Mouse (Mus musculus) left cerebral cortex, adult 8-10 months (tissue): ENCODE data around the gene Spata22. TPM values are rescaled to one million over a fixed set of nuclear protein-coding genes. Genes with fewer than 3 reads are reported as not detected.
"Not testable (repeated sequence)": the region's sequence is repeated elsewhere in the genome, so short reads cannot be mapped to it uniquely, and the experiment has no call there.

Source experiments
- DNase-seq, 2 experiments: peaks; one replicate each; pipeline ENCODE4 v3.0.0; 2022; ENCODE audit warnings: low spot score in 2 of 2
- total RNA-seq, 4 experiments: library from RNA; stranded (reverse); gene quantifications; 2 replicates each; pipeline ENCODE4 v1.2.4; 2022

Gene Spata22
- not detected for total RNA-seq

DNA sequence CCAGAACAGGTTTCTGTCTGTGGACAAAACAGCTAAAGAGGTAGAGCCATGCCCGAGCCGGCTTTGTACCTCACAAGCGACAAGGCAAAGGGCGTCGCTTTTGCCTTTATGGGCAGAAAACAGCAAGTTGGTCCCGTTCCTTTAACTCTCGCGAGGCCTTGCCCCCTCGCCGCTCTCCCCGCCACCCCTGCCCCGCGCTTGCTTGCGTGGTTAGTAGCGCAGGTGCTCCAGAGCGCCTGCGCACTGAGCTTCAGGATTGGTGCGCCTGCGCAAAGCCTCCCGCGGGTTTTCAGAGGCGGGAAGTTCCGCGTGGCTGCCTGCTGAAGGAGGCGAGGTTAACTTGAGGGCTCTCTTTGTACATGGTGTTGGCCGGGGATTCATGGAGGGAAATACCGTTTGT is at the start of gene Spata22, which contains the start of the genes Aspa and Gm49340:
Gene Spata22 (plus strand): TSS at position 300 of the 400 bp plus-strand sequence.
Gene Aspa (minus strand): TSS at position 155 of the 400 bp plus-strand sequence.
Gene Gm49340 (plus strand): TSS at position 300 of the 400 bp plus-strand sequence.
- no peak for DNase-seq

DNA sequence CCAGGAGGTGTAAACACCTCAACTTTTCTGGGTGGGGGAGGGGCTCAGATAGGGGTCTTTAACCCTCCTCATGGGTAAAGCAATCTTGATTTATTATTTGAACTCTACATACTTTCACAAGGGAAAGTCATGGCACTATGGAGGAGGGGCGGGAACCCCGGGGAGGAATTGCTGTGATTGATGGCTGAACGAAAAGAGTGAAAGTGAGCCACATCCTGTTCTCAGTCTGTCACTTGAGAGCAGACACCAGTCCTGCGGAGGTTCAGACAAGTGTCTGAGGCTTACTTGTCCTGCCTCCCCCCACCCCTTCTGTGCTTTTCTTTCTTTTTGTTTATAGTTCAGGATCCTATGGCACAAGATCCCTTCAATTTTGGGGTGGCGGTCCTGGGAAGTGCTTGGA is 48.8 kb upstream of the Spata22 start:
- DNase-seq = no peak

DNA sequence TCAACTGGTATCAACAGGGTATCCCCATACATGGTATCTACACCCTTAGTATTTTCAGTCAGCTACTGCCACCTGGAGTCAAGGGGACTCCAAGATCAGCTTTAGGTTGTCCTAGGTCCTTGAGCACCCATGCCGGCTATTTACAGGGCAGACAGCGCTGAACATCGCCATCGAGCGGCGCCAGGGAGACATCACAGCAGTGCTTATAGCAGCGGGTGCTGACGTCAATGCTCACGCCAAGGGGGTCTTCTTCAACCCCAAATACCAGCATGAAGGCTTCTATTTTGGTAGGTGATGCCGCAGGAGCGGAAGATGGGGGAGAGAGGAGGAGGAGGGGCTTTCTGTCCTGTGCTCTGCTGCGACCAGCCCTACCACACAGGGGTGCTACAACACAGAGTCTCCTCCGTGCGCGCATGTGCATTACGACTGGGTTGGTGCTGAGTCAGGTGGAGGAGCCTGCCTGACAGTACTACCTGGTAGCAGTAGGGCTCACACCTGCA is 48.0 kb upstream of the Spata22 start:
- peak; percentile 65 to 81 for DNase-seq

- peak in 1 of 2 experiments; percentile 39 for DNase-seq
These were observed 46.2 kb upstream of the Spata22 start for GRCm38 (mm10) chr11:73283369-73283768.

- DNase-seq = no peak
These were observed 45.6 kb upstream of the Spata22 start for GRCm38 (mm10) chr11:73283926-73284325.

DNA sequence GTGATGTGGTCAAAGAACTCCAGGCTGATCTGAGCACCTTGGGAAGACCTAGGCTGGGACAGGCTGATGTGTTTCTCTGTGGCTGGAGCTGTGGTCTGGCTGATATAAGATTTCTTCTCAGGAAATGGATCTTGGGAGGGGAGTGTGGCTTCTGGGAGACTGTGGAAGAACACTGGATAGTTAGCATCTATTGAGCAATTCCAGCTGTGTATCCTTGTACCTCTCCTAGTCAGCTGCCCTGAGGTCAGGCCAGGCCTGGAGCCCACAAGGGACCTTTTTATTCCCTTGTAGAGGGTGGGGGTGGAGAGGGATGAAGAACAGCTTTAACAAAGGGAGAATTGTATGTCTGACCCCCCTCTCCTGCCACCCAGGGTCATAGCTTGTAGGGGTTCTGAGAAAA is 45.2 kb upstream of the Spata22 start:
- DNase-seq = peak in 1 of 2 experiments; percentile 36

DNA sequence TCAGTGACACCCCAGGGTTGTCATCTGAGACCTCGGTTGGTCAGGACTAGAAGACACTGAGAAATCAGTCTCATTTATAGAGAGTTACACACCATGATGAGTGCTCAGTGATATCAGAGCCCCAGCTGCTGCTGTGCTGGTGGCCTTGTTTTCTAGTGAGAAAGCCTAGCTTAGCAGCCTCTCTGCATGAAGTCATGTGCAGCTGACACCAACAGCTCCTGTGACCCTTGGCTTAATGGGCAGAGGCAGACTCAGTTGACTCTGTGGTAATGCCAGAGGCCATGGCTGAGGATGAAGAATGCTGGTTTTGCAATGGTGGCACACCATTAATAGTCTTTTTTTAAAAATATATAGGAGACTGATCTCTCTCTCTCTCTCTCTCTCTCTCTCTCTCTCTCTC is 39.9 kb upstream of the Spata22 start:
- DNase-seq = no peak

GRCm38 (mm10) chr11:73303123-73303522 is 26.4 kb upstream of the Spata22 start:
- DNase-seq = no peak

DNA sequence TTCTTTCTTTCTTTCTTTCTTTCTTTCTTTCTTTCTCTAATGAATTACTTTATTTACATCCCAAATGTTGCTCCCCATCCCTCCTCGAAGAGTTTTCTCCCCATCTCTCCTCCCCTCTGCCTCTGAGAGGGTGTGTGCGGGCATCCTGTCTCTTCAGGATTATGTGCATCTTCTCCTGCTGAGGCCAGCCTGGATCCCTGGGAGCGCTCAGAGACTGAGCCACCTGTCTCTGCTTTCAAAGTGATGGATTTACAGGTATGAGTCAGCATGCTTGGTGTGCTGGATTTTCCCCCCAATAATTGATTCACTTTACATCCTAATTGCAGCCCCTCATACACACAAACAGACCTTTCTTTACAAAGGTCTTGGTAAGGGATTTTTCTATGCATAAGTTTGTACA is 13.6 kb upstream of the Spata22 start:
- DNase-seq = no peak

- not testable (repeated sequence) for DNase-seq
These were observed 11.0 kb upstream of the Spata22 start for GRCm38 (mm10) chr11:73318581-73318980.

DNA sequence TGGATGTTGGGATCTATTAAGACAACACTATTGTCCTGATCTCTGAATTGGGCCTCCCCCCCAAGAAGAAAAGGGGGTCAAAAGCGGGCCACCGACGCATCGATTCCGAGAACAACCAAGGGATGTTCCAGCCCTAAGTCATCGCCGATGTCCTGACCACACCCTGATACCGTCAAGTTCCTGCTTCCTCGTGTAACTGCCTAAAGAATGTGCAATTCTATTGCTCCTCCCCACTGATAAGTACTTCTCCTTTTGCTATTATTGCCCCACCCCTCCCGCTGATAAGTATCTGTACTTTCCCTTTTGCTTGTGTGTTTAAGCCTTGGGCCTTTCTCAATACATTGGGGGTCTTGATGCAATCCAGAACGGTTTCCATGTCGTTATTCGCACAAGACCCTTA is 8.5 kb upstream of the Spata22 start:
- not testable (repeated sequence) for DNase-seq

- no peak for DNase-seq
These were observed 5.4 kb upstream of the Spata22 start for GRCm38 (mm10) chr11:73323906-73324830.

- no peak for DNase-seq
These were observed 3.1 kb upstream of the Spata22 start for GRCm38 (mm10) chr11:73326485-73326886.

DNA sequence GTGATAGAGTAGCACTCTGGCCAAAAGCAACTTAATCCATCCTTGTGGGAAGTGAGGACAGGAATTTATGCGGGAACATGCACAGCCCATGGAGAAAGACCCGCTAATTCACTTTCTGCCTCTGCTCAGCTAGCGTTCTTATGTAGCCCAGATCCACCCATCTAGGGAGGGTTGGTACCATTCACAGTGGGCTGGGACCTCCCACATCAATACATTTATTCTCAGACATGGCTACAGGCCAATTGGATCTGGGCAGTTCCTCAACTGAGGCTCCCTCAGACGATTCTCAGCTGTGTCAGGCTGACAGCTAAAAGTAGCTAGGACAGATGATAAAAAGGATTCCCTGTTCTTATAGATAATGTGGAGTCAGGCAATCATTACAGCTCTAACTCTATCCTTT is 2.2 kb upstream of the Spata22 start:
- no peak for DNase-seq

DNA sequence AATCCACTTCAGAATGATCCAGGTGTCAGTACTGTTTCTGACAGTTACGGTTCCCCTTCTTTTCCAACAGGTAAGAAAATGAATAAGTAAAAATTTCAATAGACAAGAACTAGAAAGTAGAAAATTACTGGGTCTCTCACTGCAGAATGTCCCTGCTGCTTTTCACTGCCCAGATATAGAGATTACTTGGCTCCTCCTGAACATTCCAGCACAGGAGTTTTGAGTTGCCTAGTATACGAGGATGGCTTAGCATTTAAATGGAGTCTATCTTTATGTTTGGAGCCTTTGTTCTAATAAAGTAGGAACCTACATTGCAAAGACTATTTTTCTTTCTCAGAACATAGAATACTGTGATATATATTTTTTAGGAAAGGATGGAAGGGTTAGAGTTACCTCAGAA is 3.8 kb downstream of the Spata22 start:
- no peak for DNase-seq

DNA sequence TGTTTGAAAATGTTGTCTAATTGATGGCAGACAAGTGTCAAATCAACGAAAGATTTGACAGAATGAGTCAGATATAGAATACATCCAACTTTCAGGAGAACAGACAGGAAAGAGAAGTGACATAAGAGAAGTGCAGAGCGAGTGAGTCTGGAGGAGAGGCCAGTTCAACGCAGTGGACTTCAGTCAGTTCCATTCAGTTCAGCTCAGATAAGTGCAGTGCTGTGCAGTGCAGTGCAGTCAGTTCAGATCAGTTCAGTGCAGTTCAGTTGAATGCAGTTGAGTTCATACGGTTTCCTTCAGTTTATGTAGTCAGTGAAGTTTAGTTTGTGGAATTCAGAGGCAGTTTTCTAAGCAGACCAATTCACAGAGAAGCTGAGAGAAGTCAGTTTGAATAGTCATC is 7.4 kb downstream of the Spata22 start:
- DNase-seq = no peak

- no peak for DNase-seq
These were observed 20.9 kb downstream of the Spata22 start, which contains the start of gene Olfr20 for GRCm38 (mm10) chr11:73350483-73350882. TSS of gene Olfr20 (plus strand) at chr11:73350783.

- no peak for DNase-seq
These were observed 41.4 kb downstream of the Spata22 start, which contains the start of gene Olfr376 for GRCm38 (mm10) chr11:73370946-73371345. TSS of gene Olfr376 (plus strand) at chr11:73371246.

- no peak for DNase-seq
These were observed 65.8 kb downstream of the Spata22 start for GRCm38 (mm10) chr11:73395374-73395773.
